Mouse (Mus musculus): Measurements from ENCODE around the gene Nek5. TPM values are rescaled to one million over a fixed set of nuclear protein-coding genes. Genes with fewer than 3 reads are reported as not detected.

Nek5 gene
- polyA plus RNA-seq, 1 experiment from 2014 or later, result 1.0 TPM

GRCm38 (mm10) chr8:22059153-22059738, 65.6 kb downstream of the Nek5 start:
- H3K4me3 ChIP-seq (ENCODE audit: low read depth, low read length), result peak overlapping the region; percentile 81
- H3K36me3 ChIP-seq (ENCODE audit: control insufficient read depth, insufficient read depth, low read length), result 0 out of 2 replicates have a peak, but pooled peaks cover 4% of the 10 kb centered on the region
- no peak overlapping the region for H3K27ac ChIP-seq (ENCODE audit: low read length)
- 0 out of 2 replicates have a peak, but pooled peaks cover 2% of the 10 kb centered on the region for H3K27me3 ChIP-seq (ENCODE audit: control insufficient read depth, insufficient read depth, low read depth, low read length)
- peak overlapping the region; percentile 93 for H3K4me2 ChIP-seq (ENCODE audit: low read length)
- peak overlapping the region; percentile 80 for H3K9ac ChIP-seq (ENCODE audit: low read depth, low read length)
- 36% methylated on average over 11 of the region's 11 CpGs for WGBS
- peaks cover 7% of the 10 kb centered on the region for H3K4me1 ChIP-seq (ENCODE audit: control insufficient read depth, insufficient read depth, low read length)
- ATAC-seq, result no peak
- no peaks in the 10 kb centered on the region for H3K9me3 ChIP-seq (replicated peaks; ENCODE audit: control insufficient read depth, low read length, poor library complexity, severe bottlenecking)

GRCm38 (mm10) chr8:22058368-22058767, 66.5 kb downstream of the Nek5 start:
- WGBS, result 83% methylated on average over 9 of the region's 9 CpGs

GRCm38 (mm10) chr8:22056850-22057249, 68.0 kb downstream of the Nek5 start:
- Histone ChIP-seq H3K36me3 (ENCODE audit: control insufficient read depth, insufficient read depth, low read length) (no peaks in the 10 kb centered on the region), H3K9me3 (replicated peaks; ENCODE audit: control insufficient read depth, low read length, poor library complexity, severe bottlenecking) (no peaks in the 10 kb centered on the region), H3K27me3 (ENCODE audit: control insufficient read depth, insufficient read depth, low read depth, low read length) (0 out of 2 replicates have a peak, but pooled peaks cover 2% of the 10 kb centered on the region), H3K9ac (ENCODE audit: low read depth, low read length) (no peak overlapping the region), H3K4me1 (ENCODE audit: control insufficient read depth, insufficient read depth, low read length) (peaks cover 7% of the 10 kb centered on the region), H3K27ac (ENCODE audit: low read length) (no peak overlapping the region), H3K4me3 (ENCODE audit: low read depth, low read length) (no peak overlapping the region), H3K4me2 (ENCODE audit: low read length) (no peak overlapping the region)
- no peak for ATAC-seq
- WGBS, result 78% methylated on average over 3 of the region's 3 CpGs

More at GRCm38 (mm10) chr8:22058368-22058767, 66.5 kb downstream of the Nek5 start:
- H3K9ac ChIP-seq (ENCODE audit: low read depth, low read length), result no peak overlapping the region
- no peak overlapping the region for H3K4me2 ChIP-seq (ENCODE audit: low read length)
- H3K36me3 ChIP-seq (ENCODE audit: control insufficient read depth, insufficient read depth, low read length), result no peaks in the 10 kb centered on the region
- H3K9me3 ChIP-seq (replicated peaks; ENCODE audit: control insufficient read depth, low read length, poor library complexity, severe bottlenecking), result no peaks in the 10 kb centered on the region
- H3K4me3 ChIP-seq (ENCODE audit: low read depth, low read length), result no peak overlapping the region
- 0 out of 2 replicates have a peak, but pooled peaks cover 2% of the 10 kb centered on the region for H3K27me3 ChIP-seq (ENCODE audit: control insufficient read depth, insufficient read depth, low read depth, low read length)
- no peak overlapping the region for H3K27ac ChIP-seq (ENCODE audit: low read length)
- ATAC-seq, result no peak
- peaks cover 7% of the 10 kb centered on the region for H3K4me1 ChIP-seq (ENCODE audit: control insufficient read depth, insufficient read depth, low read length)

- H3K9me3 ChIP-seq (replicated peaks; ENCODE audit: control insufficient read depth, low read length, poor library complexity, severe bottlenecking), result no peaks in the 10 kb centered on the region
- H3K9ac ChIP-seq (ENCODE audit: low read depth, low read length), result no peak overlapping the region
- H3K27ac ChIP-seq (ENCODE audit: low read length), result no peak overlapping the region
- H3K4me3 ChIP-seq (ENCODE audit: low read depth, low read length), result no peak overlapping the region
- H3K4me1 ChIP-seq (ENCODE audit: control insufficient read depth, insufficient read depth, low read length), result peaks cover 3% of the 10 kb centered on the region; the same call in 1 of the 2 replicates
- ATAC-seq, result no peak
- H3K36me3 ChIP-seq (ENCODE audit: control insufficient read depth, insufficient read depth, low read length), result no peaks in the 10 kb centered on the region
- WGBS, result 94% methylated on average over 2 of the region's 2 CpGs
- no peak overlapping the region for H3K4me2 ChIP-seq (ENCODE audit: low read length)
- 0 out of 2 replicates have a peak, but pooled peaks cover 2% of the 10 kb centered on the region for H3K27me3 ChIP-seq (ENCODE audit: control insufficient read depth, insufficient read depth, low read depth, low read length)
Observed at GRCm38 (mm10) chr8:22055492-22055877, 69.4 kb downstream of the Nek5 start.

GRCm38 (mm10) chr8:22054674-22055491, 70.0 kb downstream of the Nek5 start:
- peaks cover 3% of the 10 kb centered on the region; the same call in 1 of the 2 replicates for H3K4me1 ChIP-seq (ENCODE audit: control insufficient read depth, insufficient read depth, low read length)
- H3K27me3 ChIP-seq (ENCODE audit: control insufficient read depth, insufficient read depth, low read depth, low read length), result 0 out of 2 replicates have a peak, but pooled peaks cover 2% of the 10 kb centered on the region
- 93% methylated on average over 12 of the region's 12 CpGs for WGBS
- H3K9me3 ChIP-seq (replicated peaks; ENCODE audit: control insufficient read depth, low read length, poor library complexity, severe bottlenecking), result no peaks in the 10 kb centered on the region
- no peak for ATAC-seq
- no peak overlapping the region for H3K4me3 ChIP-seq (ENCODE audit: low read depth, low read length)
- H3K9ac ChIP-seq (ENCODE audit: low read depth, low read length), result no peak overlapping the region
- no peaks in the 10 kb centered on the region for H3K36me3 ChIP-seq (ENCODE audit: control insufficient read depth, insufficient read depth, low read length)
- H3K27ac ChIP-seq (ENCODE audit: low read length), result no peak overlapping the region
- no peak overlapping the region for H3K4me2 ChIP-seq (ENCODE audit: low read length)

- H3K4me3 ChIP-seq (ENCODE audit: low read depth, low read length), result no peak overlapping the region
- no peak overlapping the region for H3K9ac ChIP-seq (ENCODE audit: low read depth, low read length)
- no peak overlapping the region for H3K4me2 ChIP-seq (ENCODE audit: low read length)
- H3K27ac ChIP-seq (ENCODE audit: low read length), result no peak overlapping the region
- H3K4me1 ChIP-seq (ENCODE audit: control insufficient read depth, insufficient read depth, low read length), result no peaks in the 10 kb centered on the region
- H3K9me3 ChIP-seq (replicated peaks; ENCODE audit: control insufficient read depth, low read length, poor library complexity, severe bottlenecking), result no peaks in the 10 kb centered on the region
- H3K27me3 ChIP-seq (ENCODE audit: control insufficient read depth, insufficient read depth, low read depth, low read length), result no peaks in the 10 kb centered on the region
- 71% methylated on average over 2 of the region's 2 CpGs for WGBS
- no peaks in the 10 kb centered on the region for H3K36me3 ChIP-seq (ENCODE audit: control insufficient read depth, insufficient read depth, low read length)
- ATAC-seq, result peak; percentile 42; the same call in 1 of the 2 replicates
Observed at GRCm38 (mm10) chr8:22047699-22048464, 77.0 kb downstream of the Nek5 start.

GRCm38 (mm10) chr8:22043706-22044105, 81.1 kb downstream of the Nek5 start:
- no peaks in the 10 kb centered on the region for H3K9me3 ChIP-seq (replicated peaks; ENCODE audit: control insufficient read depth, low read length, poor library complexity, severe bottlenecking)
- no peak overlapping the region for H3K4me2 ChIP-seq (ENCODE audit: low read length)
- ATAC-seq, result no peak
- no peaks in the 10 kb centered on the region for H3K4me1 ChIP-seq (ENCODE audit: control insufficient read depth, insufficient read depth, low read length)
- no peak overlapping the region for H3K27ac ChIP-seq (ENCODE audit: low read length)
- H3K4me3 ChIP-seq (ENCODE audit: low read depth, low read length), result no peak overlapping the region
- WGBS, result 66% methylated on average over 12 of the region's 12 CpGs
- no peaks in the 10 kb centered on the region for H3K27me3 ChIP-seq (ENCODE audit: control insufficient read depth, insufficient read depth, low read depth, low read length)
- no peaks in the 10 kb centered on the region for H3K36me3 ChIP-seq (ENCODE audit: control insufficient read depth, insufficient read depth, low read length)
- no peak overlapping the region for H3K9ac ChIP-seq (ENCODE audit: low read depth, low read length)

- Histone ChIP-seq H3K27me3 (ENCODE audit: control insufficient read depth, insufficient read depth, low read depth, low read length) (no peaks in the 10 kb centered on the region), H3K4me2 (ENCODE audit: low read length) (no peak overlapping the region), H3K9ac (ENCODE audit: low read depth, low read length) (no peak overlapping the region), H3K4me1 (ENCODE audit: control insufficient read depth, insufficient read depth, low read length) (no peaks in the 10 kb centered on the region), H3K4me3 (ENCODE audit: low read depth, low read length) (no peak overlapping the region), H3K9me3 (replicated peaks; ENCODE audit: control insufficient read depth, low read length, poor library complexity, severe bottlenecking) (no peaks in the 10 kb centered on the region), H3K36me3 (ENCODE audit: control insufficient read depth, insufficient read depth, low read length) (no peaks in the 10 kb centered on the region), H3K27ac (ENCODE audit: low read length) (no peak overlapping the region)
- no peak for ATAC-seq
- 85% methylated on average over 3 of the region's 3 CpGs for WGBS
Observed at GRCm38 (mm10) chr8:22042515-22042914, 82.3 kb downstream of the Nek5 start.

Data from midbrain, embryonic 16.5 days (tissue).